14 mouse cellular contexts compared by ENCODE assay signal in the genomic region with DNA sequence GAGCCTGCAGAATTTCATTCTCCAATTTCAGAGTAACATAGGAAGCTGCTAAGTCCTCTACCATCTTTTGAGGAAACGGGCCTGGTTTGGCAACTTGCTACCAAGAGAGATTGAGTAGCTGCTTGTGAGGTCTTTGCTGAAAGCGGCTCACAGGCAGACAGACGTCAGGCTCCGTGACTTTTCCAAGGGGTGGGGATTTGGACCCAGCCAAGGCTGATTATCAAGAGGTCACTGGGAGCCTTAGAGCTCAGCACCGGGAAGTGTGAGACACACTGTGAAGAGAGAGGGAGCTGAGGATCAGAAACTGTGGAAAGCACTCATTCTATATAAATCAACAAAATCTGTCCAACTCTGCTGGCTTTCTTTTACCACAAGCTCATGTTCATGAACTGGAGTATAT. TPM values are rescaled to one million over a fixed set of nuclear protein-coding genes. Genes with fewer than 3 reads are reported as not detected.
DNase-seq lines count a peak whose midpoint lies in the region; ATAC-seq lines count a peak whose summit lies in the region.
"Had no signal": no experiment of that assay in that cellular context is flagged by ENCODE, and none has a peak within 500 bp of the region (broad histone marks: within the 10 kb centered on the region; RNA-seq: fewer than 3 reads in every experiment).

No protein-coding gene starts in this region.

- no peak for DNase-seq in embryonic facial prominence, embryonic 10.5 days (ENCODE audit: low spot score)
- peak; percentile 59 for DNase-seq in gastrocnemius, postnatal 14 days
- peak; percentile 16 for DNase-seq in heart, postnatal 25 days (ENCODE audit: low spot score)
- DNase-seq in mesoderm, embryonic 11.5 days (ENCODE audit: low read depth, low spot score) = peak; percentile 8
- DNase-seq in forebrain, embryonic 11.5 days (ENCODE audit: low spot score) = no peak
- no peak for DNase-seq in thymus, postnatal 36 days
- no peak for DNase-seq in urinary bladder, postnatal 4 days (ENCODE audit: low spot score in 2 of 2)
- DNase-seq: adrenal gland, postnatal 25 days; cerebellum, adult 8-10 months; liver, embryonic 13.5 days had no signal

- peak overlapping the region; percentile 25; the same call in 1 of the 2 replicates for H3K4me2 ChIP-seq in embryonic facial prominence, embryonic 12.5 days (replicated peaks)
- no peak overlapping the region for H3K4me2 ChIP-seq in forebrain, embryonic 11.5 days (ENCODE audit: low read depth, low read length, severe bottlenecking)
- H3K4me2 ChIP-seq: forebrain, embryonic 12.5 days; hindbrain, embryonic 12.5 days; liver, embryonic 13.5 days had no signal

- no peak overlapping the region for H3K4me3 ChIP-seq in embryonic facial prominence, embryonic 12.5 days
- H3K4me3 ChIP-seq in embryonic facial prominence, embryonic 10.5 days = no peak overlapping the region
- H3K4me3 ChIP-seq in forebrain, embryonic 11.5 days (ENCODE audit: low read depth, low read length) = no peak overlapping the region
- H3K4me3 ChIP-seq: forebrain, embryonic 12.5 days; hindbrain, embryonic 12.5 days; liver, embryonic 13.5 days had no signal

- peak overlapping the region; percentile 70 for H3K27ac ChIP-seq in embryonic facial prominence, embryonic 12.5 days
- no peak overlapping the region for H3K27ac ChIP-seq in embryonic facial prominence, embryonic 10.5 days (replicated peaks)
- no peak overlapping the region for H3K27ac ChIP-seq in forebrain, embryonic 11.5 days (ENCODE audit: low read depth, low read length)
- H3K27ac ChIP-seq: forebrain, embryonic 12.5 days; hindbrain, embryonic 12.5 days; liver, embryonic 13.5 days had no signal

- 32% methylated on average over 5 of the region's 5 CpGs for WGBS in embryonic facial prominence, embryonic 12.5 days
- 51% methylated on average over 5 of the region's 5 CpGs for WGBS in embryonic facial prominence, embryonic 10.5 days
- WGBS in forebrain, embryonic 11.5 days = 51% methylated on average over 5 of the region's 5 CpGs

- no peaks in the 10 kb centered on the region for H3K36me3 ChIP-seq in embryonic facial prominence, embryonic 12.5 days
- H3K36me3 ChIP-seq in embryonic facial prominence, embryonic 10.5 days (replicated peaks) = no peaks in the 10 kb centered on the region
- no peaks in the 10 kb centered on the region for H3K36me3 ChIP-seq in forebrain, embryonic 11.5 days (ENCODE audit: control insufficient read depth, insufficient read depth, low read length)
- H3K36me3 ChIP-seq: forebrain, embryonic 12.5 days; hindbrain, embryonic 12.5 days; liver, embryonic 13.5 days had no signal

- H3K4me1 ChIP-seq in embryonic facial prominence, embryonic 12.5 days = no peaks in the 10 kb centered on the region
- H3K4me1 ChIP-seq in embryonic facial prominence, embryonic 10.5 days = no peaks in the 10 kb centered on the region
- H3K4me1 ChIP-seq in forebrain, embryonic 11.5 days (replicated peaks; ENCODE audit: control insufficient read depth, insufficient read depth, low read length) = no peaks in the 10 kb centered on the region
- H3K4me1 ChIP-seq: forebrain, embryonic 12.5 days; hindbrain, embryonic 12.5 days; liver, embryonic 13.5 days had no signal

- no peaks in the 10 kb centered on the region for H3K27me3 ChIP-seq in embryonic facial prominence, embryonic 12.5 days
- peaks cover 17% of the 10 kb centered on the region; the same call in 1 of the 2 replicates for H3K27me3 ChIP-seq in embryonic facial prominence, embryonic 10.5 days (replicated peaks; ENCODE audit: low read depth, poor library complexity, severe bottlenecking)
- H3K27me3 ChIP-seq in forebrain, embryonic 11.5 days (ENCODE audit: control insufficient read depth, insufficient read depth, low read length) = no peaks in the 10 kb centered on the region
- H3K27me3 ChIP-seq: forebrain, embryonic 12.5 days; hindbrain, embryonic 12.5 days; liver, embryonic 13.5 days had no signal

- ATAC-seq in embryonic facial prominence, embryonic 12.5 days (ENCODE audit: insufficient number of reproducible peaks, insufficient read depth, low FRiP score, low TSS enrichment) = no peak
- ATAC-seq in forebrain, embryonic 11.5 days (replicated peaks; ENCODE audit: low FRiP score) = no peak
- ATAC-seq: midbrain, embryonic 16.5 days had no signal

- intact Hi-C loops in gastrocnemius, postnatal 14 days (cut with DNase I; ENCODE audit: low total_unique reads) = no loop called here
- intact Hi-C loops in heart, postnatal 25 days (cut with DNase I) = no loop called here

- peaks cover 8% of the 10 kb centered on the region; the same call in 1 of the 2 replicates for H3K9me3 ChIP-seq in embryonic facial prominence, embryonic 12.5 days
- peaks cover 10% of the 10 kb centered on the region for H3K9me3 ChIP-seq in embryonic facial prominence, embryonic 10.5 days
- no peaks in the 10 kb centered on the region for H3K9me3 ChIP-seq in forebrain, embryonic 11.5 days (ENCODE audit: control insufficient read depth, low read length)
- H3K9me3 ChIP-seq: forebrain, embryonic 12.5 days; hindbrain, embryonic 12.5 days; liver, embryonic 13.5 days had no signal

- H3K9ac ChIP-seq in embryonic facial prominence, embryonic 12.5 days = no peak overlapping the region
- no peak overlapping the region for H3K9ac ChIP-seq in forebrain, embryonic 11.5 days (ENCODE audit: low read length)
- H3K9ac ChIP-seq: forebrain, embryonic 12.5 days; hindbrain, embryonic 12.5 days; liver, embryonic 13.5 days had no signal

RNA-seq across cellular contexts. Expression of a gene that starts 0.9 kb away (rescaled TPM):
- polyA plus RNA-seq in embryonic facial prominence, embryonic 12.5 days (2016; fragmentation: Nextera tagmentation; extraction: Ambion mirVana) = 44.1 and 57.9 TPM in 2 replicates
- 1.4 and 3.8 TPM in 2 replicates for polyA plus RNA-seq in embryonic facial prominence, embryonic 10.5 days (2016; fragmentation: Nextera tagmentation; extraction: Ambion mirVana)
- 1 to 10 TPM; 3.5 to 6.4 TPM for total RNA-seq in gastrocnemius, postnatal 14 days (2021)
- total RNA-seq in heart, postnatal 25 days (2021) = 1 to 10 TPM in 1 of 2 experiments, under 1 TPM in 1; 0.99 to 1.1 TPM
- polyA plus RNA-seq in forebrain, embryonic 11.5 days (2014; fragmentation: Nextera tagmentation; extraction: Ambion mirVana) = 1.0 and 1.1 TPM in 2 replicates

Comparison
In these comparisons a context has a peak if more than half of its experiments do, and no peak if none do; other contexts are left out.
1. DNase-seq: peak in gastrocnemius, postnatal 14 days (single experiment), heart, postnatal 25 days (single experiment) and mesoderm, embryonic 11.5 days (single experiment); none in embryonic facial prominence, embryonic 10.5 days (single experiment), forebrain, embryonic 11.5 days (single experiment), thymus, postnatal 36 days (0 of 2) and urinary bladder, postnatal 4 days (0 of 2).